Mouse (Mus musculus): Measurements from ENCODE around the gene Syt16. TPM values are rescaled to one million over a fixed set of nuclear protein-coding genes. Genes with fewer than 3 reads are reported as not detected.

Gene Syt16
- polyA plus RNA-seq, 1 experiment from 2014 or later = 81.7 TPM

DNA sequence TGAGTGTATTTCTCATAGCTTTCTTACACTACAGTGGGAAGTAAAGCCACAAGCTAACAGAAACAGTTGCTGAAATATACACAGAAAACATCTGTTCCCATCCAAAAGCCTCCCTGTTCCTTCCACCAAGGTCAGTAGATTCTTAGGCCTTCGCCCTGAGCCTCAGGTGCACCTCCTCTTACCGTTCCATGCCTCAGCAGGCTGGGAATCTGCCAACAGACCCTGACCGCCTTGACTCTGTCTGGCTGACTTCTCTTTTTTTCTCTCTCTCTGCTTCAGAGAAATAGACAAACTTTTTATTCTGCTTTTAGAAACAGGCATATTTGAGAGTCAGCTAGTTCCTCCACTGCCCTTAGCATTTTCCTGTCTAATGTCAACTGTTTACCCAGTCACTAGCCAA, 19.3 kb upstream of the Syt16 start:
- H3K9ac ChIP-seq = no peak overlapping the region
- H3K9me3 ChIP-seq = no peaks in the 10 kb centered on the region
- H3K27me3 ChIP-seq = no peaks in the 10 kb centered on the region
- H3K4me3 ChIP-seq = no peak overlapping the region
- H3K27ac ChIP-seq (replicated peaks) = no peak overlapping the region
- ATAC-seq (ENCODE audit: low FRiP score, low read depth) = no peak
- H3K4me2 ChIP-seq = no peak overlapping the region
- WGBS = 91% methylated on average over 3 of the region's 3 CpGs
- H3K36me3 ChIP-seq = peaks cover 70% of the 10 kb centered on the region
- no peaks in the 10 kb centered on the region; the same call in 1 of the 2 replicates for H3K4me1 ChIP-seq (replicated peaks)

DNA sequence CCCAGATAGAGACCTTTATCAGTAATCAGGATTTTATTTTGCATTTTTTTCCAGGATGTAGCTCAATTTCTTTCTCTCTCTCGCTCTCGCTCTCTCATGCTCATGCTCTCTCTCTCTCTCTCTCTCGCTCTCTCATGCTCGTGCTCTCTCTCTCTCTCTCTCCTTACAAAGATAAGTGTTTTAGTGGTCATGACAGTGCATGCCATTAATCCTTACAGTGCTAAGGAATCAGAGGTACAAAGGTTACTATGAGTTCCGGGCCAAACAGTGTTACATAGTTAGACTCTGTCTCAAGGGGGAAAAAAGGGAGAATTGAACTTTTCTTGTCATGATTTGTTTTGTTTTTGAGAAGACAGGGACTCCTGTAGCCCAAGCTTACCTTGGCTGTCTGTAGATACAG, 17.8 kb upstream of the Syt16 start:
- H3K4me3 ChIP-seq = no peak overlapping the region
- no peak overlapping the region for H3K4me2 ChIP-seq
- peaks cover 68% of the 10 kb centered on the region for H3K36me3 ChIP-seq
- ATAC-seq (ENCODE audit: low FRiP score, low read depth) = no peak
- 91% methylated on average over 5 of the region's 5 CpGs for WGBS
- no peak overlapping the region for H3K27ac ChIP-seq (replicated peaks)
- H3K27me3 ChIP-seq = no peaks in the 10 kb centered on the region
- no peak overlapping the region for H3K9ac ChIP-seq
- no peaks in the 10 kb centered on the region; the same call in 1 of the 2 replicates for H3K4me1 ChIP-seq (replicated peaks)
- no peaks in the 10 kb centered on the region for H3K9me3 ChIP-seq

DNA sequence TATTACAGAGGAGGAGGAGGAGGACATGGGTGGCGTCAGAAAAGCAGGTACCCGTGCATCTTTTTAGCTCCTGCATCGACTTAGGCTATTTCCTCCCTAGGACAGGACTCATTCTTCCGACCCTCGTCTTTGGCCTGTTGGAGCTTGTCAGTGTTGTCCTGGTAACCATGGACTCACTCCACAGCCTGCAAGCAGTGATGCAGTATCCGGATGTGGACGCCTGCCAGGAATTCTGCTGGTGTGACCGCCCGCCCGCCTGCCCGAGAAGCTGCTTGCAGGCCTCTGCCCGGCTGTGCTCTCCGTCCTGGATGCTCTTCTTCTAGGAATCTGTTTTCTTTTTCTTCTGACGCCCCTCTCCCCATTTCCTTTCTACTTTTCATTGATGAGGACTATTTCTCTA, 14.9 kb upstream of the Syt16 start:
- peak; percentile 91 for ATAC-seq (ENCODE audit: low FRiP score, low read depth)

DNA sequence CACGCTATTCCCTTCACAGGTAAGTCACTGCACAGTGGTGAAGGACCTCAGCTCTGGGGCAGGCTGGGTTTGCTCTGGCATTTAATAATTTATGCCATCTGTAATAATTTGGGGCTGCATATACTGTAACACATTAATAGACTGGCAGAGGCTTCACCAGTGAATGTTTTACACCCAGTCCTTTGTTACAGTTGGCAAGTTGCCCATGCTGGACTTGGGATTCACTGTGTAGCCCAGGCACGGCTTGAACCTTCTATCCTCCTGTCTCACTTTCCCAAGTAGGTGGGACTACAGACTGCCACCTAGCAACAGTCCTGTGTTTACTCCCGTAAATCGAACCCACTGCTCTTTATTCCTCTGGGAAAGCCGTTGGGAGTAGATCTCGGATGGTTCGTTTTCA, 11.2 kb upstream of the Syt16 start:
- Histone ChIP-seq H3K4me1 (replicated peaks) (no peaks in the 10 kb centered on the region; the same call in 1 of the 2 replicates), H3K27ac (replicated peaks) (no peak overlapping the region), H3K27me3 (no peaks in the 10 kb centered on the region), H3K36me3 (peaks cover 25% of the 10 kb centered on the region), H3K4me3 (no peak overlapping the region), H3K4me2 (no peak overlapping the region), H3K9ac (no peak overlapping the region), H3K9me3 (no peaks in the 10 kb centered on the region)
- WGBS = 80% methylated on average over 7 of the region's 7 CpGs
- ATAC-seq (ENCODE audit: low FRiP score, low read depth) = no peak

More for the DNA sequence above, 14.9 kb upstream of the Syt16 start:
- H3K27me3 ChIP-seq = no peaks in the 10 kb centered on the region
- H3K27ac ChIP-seq (replicated peaks) = peak overlapping the region; percentile 23; the same call in 1 of the 2 replicates
- peaks cover 51% of the 10 kb centered on the region for H3K36me3 ChIP-seq
- no peak overlapping the region for H3K4me2 ChIP-seq
- H3K9me3 ChIP-seq = no peaks in the 10 kb centered on the region
- no peak overlapping the region for H3K9ac ChIP-seq
- H3K4me3 ChIP-seq = no peak overlapping the region
- WGBS = 42% methylated on average over 14 of the region's 14 CpGs
- no peaks in the 10 kb centered on the region; the same call in 1 of the 2 replicates for H3K4me1 ChIP-seq (replicated peaks)

DNA sequence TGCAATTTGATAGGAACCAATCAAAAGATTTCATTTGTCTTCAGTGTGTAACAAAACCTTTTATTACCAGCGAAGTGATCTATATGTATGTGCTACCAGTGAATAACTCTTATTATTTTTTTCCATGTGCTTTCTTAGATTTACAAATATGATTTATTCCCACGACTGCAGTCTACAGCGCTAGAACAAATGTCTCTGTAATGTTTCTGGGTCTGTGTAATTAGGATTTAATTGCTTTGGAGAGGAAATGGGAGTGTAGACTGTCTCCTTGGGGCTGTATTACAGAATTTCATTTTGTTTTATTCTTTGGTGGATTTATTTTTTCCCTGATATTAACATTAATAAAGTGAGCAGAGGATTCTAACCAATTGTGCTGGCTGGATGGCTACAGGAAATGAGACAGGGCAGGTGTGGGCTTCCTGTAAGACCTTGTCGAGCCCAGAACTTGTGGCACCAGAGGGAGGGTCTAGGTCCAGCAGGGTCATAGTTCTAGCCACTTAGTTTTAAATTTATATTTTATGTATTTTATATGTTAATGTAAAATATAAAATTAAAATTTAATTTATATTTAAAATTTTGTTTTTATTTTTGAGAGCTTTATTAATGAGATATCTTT, 9.0 kb upstream of the Syt16 start:
- Histone ChIP-seq H3K9me3 (no peaks in the 10 kb centered on the region), H3K4me3 (no peak overlapping the region), H3K27ac (replicated peaks) (no peak overlapping the region), H3K27me3 (no peaks in the 10 kb centered on the region), H3K9ac (no peak overlapping the region), H3K36me3 (peaks cover 10% of the 10 kb centered on the region), H3K4me2 (no peak overlapping the region), H3K4me1 (replicated peaks) (no peaks in the 10 kb centered on the region)
- 66% methylated on average over 4 of the region's 4 CpGs for WGBS
- no peak for ATAC-seq (ENCODE audit: low FRiP score, low read depth)

DNA sequence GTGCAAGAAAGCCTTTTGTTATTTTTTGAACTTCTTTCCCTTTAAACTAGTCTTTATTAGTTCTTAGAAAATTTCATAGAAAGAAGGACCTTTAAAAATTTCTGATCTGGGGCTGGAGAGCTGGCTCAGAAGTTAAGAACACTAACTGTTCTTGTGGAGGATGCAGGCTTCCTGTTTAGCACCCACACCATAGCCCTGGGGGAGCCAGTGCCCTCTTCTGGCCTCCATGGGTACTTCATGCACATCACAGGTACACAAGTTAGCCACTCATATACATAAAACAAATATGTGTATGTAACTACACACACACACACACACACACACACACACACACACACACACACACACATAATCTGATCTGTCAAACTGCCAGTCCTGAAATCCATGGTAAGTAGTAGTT, 7.9 kb upstream of the Syt16 start:
- Histone ChIP-seq H3K27ac (replicated peaks) (no peak overlapping the region), H3K4me3 (no peak overlapping the region), H3K4me2 (no peak overlapping the region), H3K27me3 (no peaks in the 10 kb centered on the region), H3K36me3 (peaks cover 5% of the 10 kb centered on the region), H3K9me3 (no peaks in the 10 kb centered on the region), H3K9ac (no peak overlapping the region), H3K4me1 (replicated peaks) (no peaks in the 10 kb centered on the region)
- no peak for ATAC-seq (ENCODE audit: low FRiP score, low read depth)

DNA sequence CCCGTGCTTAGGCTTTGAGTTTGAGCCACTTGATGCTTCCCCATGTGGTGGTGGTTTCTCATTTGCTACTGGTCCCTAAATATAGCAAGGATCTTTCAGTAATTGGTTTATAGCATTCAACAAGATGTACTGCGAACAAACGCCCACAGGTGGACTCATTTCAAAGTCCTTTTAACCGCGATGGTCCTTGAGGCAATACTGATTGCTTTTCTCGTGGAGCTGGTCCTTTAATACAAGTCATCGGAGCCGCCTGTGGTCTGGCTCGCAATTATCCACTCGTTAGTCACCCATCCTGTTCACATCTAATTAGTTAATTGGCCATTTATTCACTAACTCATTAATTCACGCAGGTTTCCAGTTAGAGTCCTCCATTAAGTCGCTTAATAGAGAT, 560 bp upstream of the Syt16 start:
- peak overlapping the region; percentile 69 for H3K9ac ChIP-seq
- no peak for ATAC-seq (ENCODE audit: low FRiP score, low read depth)
- H3K4me3 ChIP-seq = peak overlapping the region; percentile 58
- no peaks in the 10 kb centered on the region for H3K9me3 ChIP-seq
- WGBS = 35% methylated on average over 12 of the region's 12 CpGs
- no peaks in the 10 kb centered on the region for H3K27me3 ChIP-seq
- peak overlapping the region; percentile 85 for H3K27ac ChIP-seq (replicated peaks)
- peak overlapping the region; percentile 68 for H3K4me2 ChIP-seq
- peaks cover 26% of the 10 kb centered on the region for H3K4me1 ChIP-seq (replicated peaks)
- no peaks in the 10 kb centered on the region for H3K36me3 ChIP-seq

DNA sequence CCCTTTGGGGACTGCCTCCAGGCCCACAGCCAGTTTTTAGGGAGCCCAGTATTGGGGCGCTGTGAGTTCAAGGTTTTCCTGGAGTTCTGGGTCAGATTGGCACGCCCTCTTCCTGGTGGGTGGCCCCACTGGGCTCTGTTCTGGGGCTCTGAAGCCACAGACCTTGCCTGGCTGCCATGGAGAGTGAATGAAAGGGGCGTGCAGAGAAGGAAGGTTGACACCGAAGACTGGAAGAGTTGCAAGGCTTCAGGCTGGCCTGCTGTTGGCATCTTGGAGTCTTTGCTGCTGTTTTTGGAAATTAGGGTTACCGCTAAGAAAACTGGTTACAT, 631 bp downstream of the Syt16 start:
- H3K4me2 ChIP-seq = peak overlapping the region; percentile 68
- peak overlapping the region; percentile 85 for H3K27ac ChIP-seq (replicated peaks)
- H3K36me3 ChIP-seq = no peaks in the 10 kb centered on the region
- no peak; the same call in 1 of the 2 replicates for ATAC-seq (ENCODE audit: low FRiP score, low read depth)
- H3K4me3 ChIP-seq = peak overlapping the region; percentile 58
- WGBS = 21% methylated on average over 5 of the region's 5 CpGs
- peaks cover 26% of the 10 kb centered on the region for H3K4me1 ChIP-seq (replicated peaks)
- H3K9ac ChIP-seq = peak overlapping the region; percentile 69
- H3K9me3 ChIP-seq = no peaks in the 10 kb centered on the region
- no peaks in the 10 kb centered on the region for H3K27me3 ChIP-seq

DNA sequence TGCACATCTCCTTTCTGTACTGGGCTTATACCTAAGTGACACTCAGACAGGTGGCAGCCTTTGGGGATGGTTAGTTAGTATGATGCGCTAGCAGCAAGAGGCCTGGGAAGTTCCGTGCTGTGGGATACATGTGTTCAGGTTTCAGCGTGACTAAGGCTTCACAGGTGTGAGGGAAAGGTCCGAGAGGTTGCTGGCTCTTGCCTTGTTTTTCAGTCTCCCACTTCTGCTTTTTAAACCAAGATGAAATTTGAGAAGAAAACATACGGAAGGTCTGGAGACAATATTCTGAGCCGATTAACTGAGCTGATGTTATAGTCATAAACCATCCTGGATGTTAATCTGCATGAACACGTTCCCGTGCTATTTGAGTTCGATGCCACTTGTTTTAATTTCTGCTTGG, 5.0 kb downstream of the Syt16 start:
- ATAC-seq (ENCODE audit: low FRiP score, low read depth) = no peak
- no peak overlapping the region for H3K9ac ChIP-seq
- H3K36me3 ChIP-seq = no peaks in the 10 kb centered on the region
- peaks cover 15% of the 10 kb centered on the region for H3K4me1 ChIP-seq (replicated peaks)
- no peaks in the 10 kb centered on the region for H3K9me3 ChIP-seq
- H3K27me3 ChIP-seq = no peaks in the 10 kb centered on the region
- no peak overlapping the region for H3K27ac ChIP-seq (replicated peaks)
- 91% methylated on average over 9 of the region's 9 CpGs for WGBS
- H3K4me3 ChIP-seq = no peak overlapping the region
- no peak overlapping the region for H3K4me2 ChIP-seq

DNA sequence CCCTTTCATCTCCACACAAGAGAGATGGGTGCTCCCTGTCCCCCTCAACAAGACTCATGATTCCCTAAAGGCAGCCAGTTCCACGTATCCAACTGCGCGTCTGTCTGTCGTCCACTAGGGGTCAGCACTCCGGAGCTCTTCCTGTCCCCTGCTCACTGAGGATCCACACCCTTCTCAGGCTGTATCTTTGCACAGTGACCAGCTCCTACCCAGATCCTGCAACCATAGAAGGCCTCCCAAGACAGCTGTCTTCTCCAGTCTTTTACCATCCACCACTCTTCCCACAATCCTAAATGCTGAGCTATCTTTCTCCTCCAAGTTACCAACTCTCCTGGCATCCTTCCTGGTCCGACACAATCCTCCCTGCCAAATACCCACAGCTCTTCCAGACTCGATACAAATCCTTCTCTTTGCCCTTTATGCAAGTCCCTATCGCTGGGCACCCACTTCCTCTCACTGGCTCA, 12.0 kb downstream of the Syt16 start:
- peak; percentile 32; the same call in 1 of the 2 replicates for ATAC-seq (ENCODE audit: low FRiP score, low read depth)

DNA sequence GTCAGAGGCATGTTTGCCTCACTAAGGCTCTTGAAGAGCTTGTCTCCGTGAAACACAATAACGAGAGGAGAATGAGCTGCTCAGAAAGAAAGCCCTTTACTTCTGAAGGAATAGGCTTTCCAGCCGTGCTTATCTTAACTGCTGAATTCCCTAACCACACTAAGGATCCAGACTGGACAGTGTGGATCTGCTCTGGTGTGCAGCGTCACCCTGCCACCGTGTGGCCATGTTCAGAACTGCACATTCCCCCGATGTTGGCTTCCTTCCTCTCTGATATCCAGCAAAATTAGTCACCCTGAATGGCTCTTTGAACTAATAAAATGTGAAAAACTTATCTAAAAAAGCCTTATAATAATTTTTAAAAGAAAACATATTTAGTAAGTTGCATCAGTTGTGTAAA, 16.3 kb downstream of the Syt16 start:
- ATAC-seq (ENCODE audit: low FRiP score, low read depth) = peak; percentile 74; the same call in 1 of the 2 replicates
- Histone ChIP-seq H3K36me3 (no peaks in the 10 kb centered on the region), H3K9me3 (no peaks in the 10 kb centered on the region), H3K27ac (replicated peaks) (no peak overlapping the region), H3K9ac (no peak overlapping the region), H3K4me1 (replicated peaks) (peaks cover 4% of the 10 kb centered on the region), H3K27me3 (no peaks in the 10 kb centered on the region), H3K4me3 (no peak overlapping the region), H3K4me2 (peak overlapping the region; percentile 19; the same call in 1 of the 2 replicates)
- under 1% methylated on average over 6 of the region's 6 CpGs for WGBS

More for the DNA sequence above, 12.0 kb downstream of the Syt16 start:
- H3K9me3 ChIP-seq = no peaks in the 10 kb centered on the region
- H3K9ac ChIP-seq = no peak overlapping the region
- peaks cover 4% of the 10 kb centered on the region for H3K4me1 ChIP-seq (replicated peaks)
- H3K27ac ChIP-seq (replicated peaks) = no peak overlapping the region
- H3K4me2 ChIP-seq = no peak overlapping the region
- 25% methylated on average over 8 of the region's 8 CpGs for WGBS
- H3K4me3 ChIP-seq = no peak overlapping the region
- H3K36me3 ChIP-seq = no peaks in the 10 kb centered on the region
- H3K27me3 ChIP-seq = no peaks in the 10 kb centered on the region

DNA sequence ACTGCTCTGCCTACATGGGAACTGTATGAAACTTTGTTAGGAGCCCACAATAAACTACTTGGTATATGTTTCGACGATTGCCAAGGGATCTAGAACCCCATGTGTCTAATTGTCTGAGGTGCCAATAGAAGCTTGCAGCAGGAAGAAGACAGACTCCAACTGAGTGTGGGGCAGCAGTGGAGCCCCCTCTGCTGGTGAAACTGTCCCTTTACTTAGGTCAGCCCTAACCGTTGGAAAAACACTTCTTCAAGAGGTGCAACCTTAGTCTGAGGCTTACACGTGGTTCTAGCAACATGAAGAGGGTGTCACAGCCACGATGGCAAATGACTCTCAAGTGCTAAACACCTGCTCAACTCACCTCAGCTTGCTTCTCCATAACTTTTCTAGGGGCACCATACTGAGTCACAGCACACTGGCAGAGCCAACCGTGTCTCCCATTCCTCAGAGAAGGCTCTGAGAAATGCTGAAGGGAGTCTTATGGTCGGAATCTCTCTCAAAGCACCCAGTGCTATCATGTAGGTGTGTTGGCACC, 17.3 kb downstream of the Syt16 start:
- H3K9me3 ChIP-seq = no peaks in the 10 kb centered on the region
- H3K4me1 ChIP-seq (replicated peaks) = peaks cover 4% of the 10 kb centered on the region
- H3K27ac ChIP-seq (replicated peaks) = no peak overlapping the region
- no peaks in the 10 kb centered on the region for H3K36me3 ChIP-seq
- 59% methylated on average over 7 of the region's 7 CpGs for WGBS
- H3K9ac ChIP-seq = no peak overlapping the region
- H3K27me3 ChIP-seq = no peaks in the 10 kb centered on the region
- H3K4me2 ChIP-seq = no peak overlapping the region
- no peak overlapping the region for H3K4me3 ChIP-seq
- no peak for ATAC-seq (ENCODE audit: low FRiP score, low read depth)

DNA sequence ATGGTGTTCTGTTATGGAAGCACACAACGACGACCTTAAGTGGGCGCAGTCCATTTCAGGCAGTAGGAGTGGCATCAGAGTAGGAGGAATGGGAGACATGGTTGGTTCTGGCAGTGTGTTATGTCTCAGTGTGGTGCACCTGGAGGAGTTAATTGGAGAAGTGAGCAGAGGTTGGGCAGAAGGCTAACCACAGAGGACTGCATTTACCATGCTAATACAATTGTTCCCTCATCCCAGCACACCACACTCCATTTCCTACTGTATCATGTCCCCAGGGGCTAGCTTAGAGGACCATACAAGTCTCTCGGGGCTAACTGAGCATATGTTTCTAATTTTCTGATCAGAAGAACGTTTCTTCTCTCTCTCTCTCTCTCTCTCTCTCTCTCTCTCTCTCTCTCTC, 18.0 kb downstream of the Syt16 start:
- H3K4me1 ChIP-seq (replicated peaks) = peaks cover 4% of the 10 kb centered on the region
- no peak overlapping the region for H3K4me3 ChIP-seq
- no peaks in the 10 kb centered on the region for H3K9me3 ChIP-seq
- no peaks in the 10 kb centered on the region for H3K36me3 ChIP-seq
- no peak overlapping the region for H3K27ac ChIP-seq (replicated peaks)
- no peaks in the 10 kb centered on the region for H3K27me3 ChIP-seq
- no peak for ATAC-seq (ENCODE audit: low FRiP score, low read depth)
- 73% methylated on average over 5 of the region's 5 CpGs for WGBS
- H3K4me2 ChIP-seq = no peak overlapping the region
- no peak overlapping the region for H3K9ac ChIP-seq

All from hindbrain, embryonic 15.5 days (tissue).